Mouse (Mus musculus) cerebellum, adult 11 months (tissue): Measurements from ENCODE around the gene Desi1.

Experiments used
- DNase-seq: peaks from one replicate; pipeline ENCODE4 v3.0.0; 2022

The Desi1 gene

DNA sequence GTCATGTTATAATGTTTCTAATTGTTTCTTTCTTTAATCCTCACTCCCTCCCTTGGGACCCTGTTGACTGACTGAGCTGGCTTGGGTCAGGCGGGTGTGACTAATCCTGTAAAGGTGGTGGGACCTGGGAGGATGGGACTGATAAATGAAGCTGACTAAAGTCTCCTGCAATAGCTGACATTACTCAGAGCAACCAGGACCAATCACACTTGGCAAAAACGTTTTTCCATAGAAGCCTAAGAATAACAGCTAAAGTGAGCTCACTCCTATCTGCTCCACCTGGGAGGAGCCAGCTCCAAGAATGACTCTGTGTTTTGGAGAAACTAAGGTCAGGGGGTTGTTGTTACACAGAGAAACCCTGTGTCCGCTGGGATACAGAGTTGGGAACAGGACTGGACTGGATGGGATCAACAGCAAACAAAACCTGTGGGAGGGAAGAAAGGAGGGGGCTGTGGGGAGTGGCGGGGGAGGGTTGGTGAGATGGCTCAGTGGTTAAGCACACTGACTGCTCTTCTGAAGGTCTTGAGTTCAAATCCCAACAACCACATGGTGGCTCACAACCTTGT is 68.6 kb downstream of the Desi1 start:
- no peak for DNase-seq

DNA sequence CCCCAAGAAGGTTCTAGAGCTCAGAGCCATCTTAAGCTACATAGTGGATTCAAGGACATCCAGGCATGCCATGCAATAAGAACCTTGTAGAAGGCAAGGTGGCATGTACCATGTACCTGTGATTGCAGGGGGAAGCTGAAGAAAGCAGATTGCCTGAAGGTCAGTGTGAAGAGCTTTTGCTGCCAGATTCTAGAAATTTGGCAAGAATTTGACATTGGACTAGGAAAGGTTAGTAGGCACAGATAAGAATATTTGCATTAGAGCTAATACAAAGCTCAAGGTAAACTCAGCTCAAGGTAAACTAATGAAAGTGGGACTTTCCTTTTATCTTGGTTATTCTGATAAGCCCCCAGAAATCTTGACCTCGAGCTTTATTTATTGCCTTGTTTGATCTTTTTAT is 69.4 kb downstream of the Desi1 start:
- no peak for DNase-seq

DNA sequence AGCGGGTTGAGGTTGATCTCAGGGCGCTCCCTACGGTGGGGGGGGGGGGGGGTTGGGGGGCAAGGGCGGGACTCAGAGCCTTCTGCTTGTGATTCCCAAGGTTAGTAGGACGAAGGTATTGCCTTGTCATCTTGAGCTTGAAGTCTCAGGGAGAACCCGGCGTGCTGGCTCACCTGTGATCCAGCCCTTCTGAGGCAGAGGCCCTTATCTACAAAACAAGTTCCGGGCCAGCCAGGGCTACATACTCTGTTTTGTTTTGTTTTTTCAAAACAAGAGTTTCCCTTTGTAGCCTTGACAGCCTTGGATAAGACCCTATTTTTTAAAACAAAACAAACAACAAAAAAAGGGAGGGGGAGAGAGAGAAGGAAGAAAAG is 72.6 kb downstream of the Desi1 start:
- no peak for DNase-seq

DNA sequence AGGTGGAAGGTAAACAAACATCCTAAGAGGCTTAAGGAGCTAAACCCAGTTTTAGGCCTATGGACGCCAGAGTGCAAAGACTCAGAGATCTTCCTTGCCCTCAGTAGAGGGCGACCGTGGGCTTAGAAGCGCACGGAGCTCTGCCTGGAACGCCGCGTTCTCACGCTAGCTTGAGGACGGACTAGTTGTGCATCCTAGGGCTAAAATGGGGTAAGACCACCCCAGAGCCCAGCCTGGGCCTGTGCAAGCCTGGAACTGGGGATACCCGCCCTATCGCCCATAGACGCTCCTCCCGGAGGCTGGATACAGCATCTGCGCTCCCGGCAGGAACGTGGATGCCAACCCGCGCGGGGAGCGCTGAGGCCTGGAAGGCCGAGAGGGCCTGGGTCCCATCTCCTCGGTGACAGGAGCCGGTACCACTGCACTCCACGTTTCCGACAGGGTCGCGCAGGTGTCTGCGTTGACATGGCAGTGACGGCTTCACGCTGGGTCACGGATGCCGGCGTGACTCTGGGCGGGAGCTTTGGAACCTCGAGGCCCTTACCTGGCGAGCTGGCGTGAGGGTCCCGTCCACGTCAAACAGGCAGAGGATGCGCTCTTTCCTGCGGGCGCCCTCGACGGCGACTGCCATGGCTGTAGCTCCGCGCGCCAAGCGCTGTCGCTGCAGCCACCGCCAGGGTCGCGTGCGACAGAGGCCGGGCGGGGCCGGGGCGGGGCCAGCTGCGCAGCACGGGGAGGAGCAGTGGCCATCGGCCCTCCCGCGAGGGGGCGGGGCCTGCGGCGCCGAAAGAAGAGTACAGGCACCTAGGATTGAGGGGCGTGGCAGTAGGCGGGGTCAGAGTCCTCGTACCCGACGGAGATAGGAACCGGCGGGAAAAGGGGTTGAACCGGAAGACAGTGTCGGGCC is 73.2 kb downstream of the Desi1 start, which contains the start of gene Pmm1:
Gene Pmm1 (minus strand): TSS at position 760 of the 907 bp plus-strand sequence.
- DNase-seq, result peak; percentile 99

DNA sequence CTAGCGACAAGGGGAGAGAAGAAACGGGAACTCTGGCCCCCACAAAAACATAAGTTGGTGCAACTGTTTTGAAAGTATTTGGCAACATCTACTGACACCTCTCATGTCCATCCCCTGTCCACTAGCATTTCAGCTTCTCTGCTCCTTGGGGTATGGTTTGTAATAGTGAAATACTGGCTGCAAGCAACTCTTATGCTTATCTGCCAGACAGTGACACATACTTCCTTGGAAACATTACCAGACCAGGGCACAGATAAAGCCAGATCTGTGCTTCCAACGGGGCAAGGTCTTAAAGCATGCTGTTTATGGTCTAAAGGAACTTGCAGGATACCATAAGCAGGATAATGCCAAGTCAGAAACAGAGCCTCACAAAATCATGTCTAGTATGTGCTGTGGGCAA is 74.8 kb downstream of the Desi1 start:
- no peak for DNase-seq

DNA sequence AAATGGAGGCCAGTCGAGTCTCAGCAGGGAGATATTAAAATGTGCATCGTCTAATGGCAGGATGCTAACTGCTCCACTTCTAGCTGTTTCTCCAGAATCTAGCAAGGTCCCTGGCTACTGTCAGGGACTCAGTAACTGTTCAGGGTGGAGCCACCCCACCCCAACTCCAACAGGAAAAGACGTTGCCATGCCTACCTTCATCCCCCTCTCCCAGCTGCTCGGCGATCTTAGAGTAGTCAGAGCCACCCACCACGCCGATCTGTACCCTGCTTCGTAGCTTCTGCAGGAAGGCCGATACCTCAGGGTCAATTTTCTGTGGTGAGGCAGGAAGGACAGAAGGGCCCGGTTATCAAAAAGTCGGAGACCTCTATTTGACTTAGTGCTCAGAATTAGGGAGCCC is 76.1 kb downstream of the Desi1 start:
- no peak for DNase-seq

DNA sequence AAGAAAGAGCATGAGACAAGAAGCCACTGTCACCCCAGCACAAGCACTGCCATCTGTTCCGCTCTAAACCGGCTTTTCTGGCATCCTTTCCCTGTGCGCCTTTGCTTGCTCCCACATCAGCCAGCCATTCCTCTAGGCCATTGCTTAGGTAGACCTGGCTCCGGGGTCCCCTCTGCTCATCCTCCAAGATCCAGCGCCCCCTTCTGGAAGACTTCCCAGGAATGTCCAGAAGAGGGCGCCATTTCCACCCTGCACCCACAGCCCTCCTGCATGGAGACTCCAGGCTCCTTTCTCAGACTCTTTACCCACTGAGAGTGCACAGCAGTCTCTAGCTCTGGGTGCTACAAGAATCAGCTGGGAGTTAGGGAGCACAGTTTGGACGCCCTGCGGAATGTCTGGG is 77.2 kb downstream of the Desi1 start:
- DNase-seq, result peak; percentile 59

DNA sequence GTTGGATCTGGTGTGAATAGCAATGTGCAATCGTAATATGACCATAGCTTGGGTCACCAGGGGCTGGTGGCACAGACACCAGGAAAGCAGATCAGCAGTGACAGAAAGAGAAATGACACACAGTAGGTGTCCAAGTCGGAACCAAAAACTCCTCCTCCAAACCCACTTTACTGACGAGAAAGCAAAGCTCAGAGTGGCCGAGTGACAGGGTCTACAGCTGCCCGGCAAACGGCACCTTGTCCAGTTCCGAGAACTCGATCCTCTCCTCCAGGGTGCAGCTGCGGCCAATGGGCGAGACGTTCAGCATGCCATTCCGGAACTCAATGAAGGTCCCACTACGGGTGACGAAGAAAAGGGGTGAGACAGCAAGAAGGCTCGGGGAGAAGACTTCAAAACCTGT is 78.2 kb downstream of the Desi1 start:
- no peak for DNase-seq

DNA sequence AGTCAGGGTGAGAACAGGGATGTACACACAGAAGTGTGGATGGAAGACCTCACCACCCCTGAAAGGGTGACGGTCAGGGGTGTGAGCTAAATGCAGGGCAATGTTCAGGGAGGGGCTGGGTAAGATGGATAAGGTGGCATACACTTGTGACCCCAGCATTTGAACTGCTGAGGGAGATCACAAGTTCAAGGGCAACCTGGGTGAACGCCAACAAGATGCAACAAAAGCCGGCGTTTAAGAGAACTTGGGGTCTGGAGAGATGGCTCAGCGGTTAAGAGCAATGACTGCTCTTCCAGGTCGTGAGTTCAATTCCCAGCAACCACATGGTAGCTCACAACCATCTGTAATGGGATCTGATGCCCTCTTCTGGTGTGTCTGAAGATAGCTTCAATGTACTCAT is 78.9 kb downstream of the Desi1 start:
- no peak for DNase-seq

DNA sequence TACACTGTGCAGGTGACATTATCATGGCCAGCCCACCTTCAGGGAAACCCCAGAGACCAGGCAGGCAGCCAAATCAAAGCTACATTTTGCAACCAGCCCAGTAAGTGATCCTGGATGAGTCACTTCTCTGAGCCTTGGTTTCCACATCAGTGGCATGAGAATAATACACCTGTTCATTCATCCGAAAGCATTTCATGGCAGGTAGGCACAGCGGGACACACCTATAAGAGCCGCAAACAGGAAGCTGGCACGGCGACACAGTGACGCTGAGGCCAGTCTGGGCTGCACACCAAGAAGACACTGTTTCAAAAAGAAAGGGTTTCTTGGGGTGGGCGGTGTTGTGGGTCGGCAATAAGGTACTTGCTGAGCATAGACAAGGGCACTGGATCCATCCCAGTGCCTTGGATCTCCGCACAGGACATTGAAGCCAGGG is 79.5 kb downstream of the Desi1 start:
- peak; percentile 52 for DNase-seq

DNA sequence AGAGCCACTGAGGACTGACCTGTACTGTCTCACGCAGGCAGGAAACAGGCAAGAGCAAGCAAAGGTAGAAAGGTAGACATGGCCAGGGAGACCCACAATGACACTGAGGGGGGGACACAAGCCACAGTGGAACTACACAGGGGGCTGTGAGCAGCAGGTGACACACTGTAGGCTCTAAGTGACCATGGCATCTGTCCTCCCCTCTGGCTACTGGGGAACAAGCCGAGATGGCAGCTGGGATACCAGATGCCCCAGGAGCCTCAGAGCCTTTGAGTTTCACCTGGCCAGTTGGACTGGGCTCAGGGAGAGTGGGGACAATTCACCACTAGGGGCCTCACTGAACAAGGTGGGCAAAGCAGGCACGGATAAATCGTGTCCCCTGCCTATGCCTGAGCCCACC is 81.4 kb downstream of the Desi1 start:
- DNase-seq, result no peak

DNA sequence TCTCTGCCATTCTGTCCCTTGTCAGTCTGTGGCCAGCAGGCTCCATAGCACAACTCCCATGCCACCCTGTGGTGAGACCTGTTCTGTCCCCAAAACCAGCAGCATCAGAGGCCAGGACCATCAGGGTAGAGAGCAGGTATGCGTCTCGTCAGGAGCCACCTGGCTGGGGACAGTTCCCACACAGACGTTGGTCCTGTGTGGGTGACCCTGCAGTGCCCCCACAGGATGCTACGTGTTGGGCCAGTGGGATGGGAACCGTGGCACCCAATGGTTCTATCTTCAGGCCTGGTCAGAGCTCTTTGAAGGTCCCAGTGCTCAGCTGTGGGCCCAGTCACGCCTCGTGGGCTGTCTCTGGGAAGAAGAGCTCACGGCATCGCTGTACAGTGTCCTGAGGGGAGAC is 82.5 kb downstream of the Desi1 start:
- DNase-seq, result no peak

DNA sequence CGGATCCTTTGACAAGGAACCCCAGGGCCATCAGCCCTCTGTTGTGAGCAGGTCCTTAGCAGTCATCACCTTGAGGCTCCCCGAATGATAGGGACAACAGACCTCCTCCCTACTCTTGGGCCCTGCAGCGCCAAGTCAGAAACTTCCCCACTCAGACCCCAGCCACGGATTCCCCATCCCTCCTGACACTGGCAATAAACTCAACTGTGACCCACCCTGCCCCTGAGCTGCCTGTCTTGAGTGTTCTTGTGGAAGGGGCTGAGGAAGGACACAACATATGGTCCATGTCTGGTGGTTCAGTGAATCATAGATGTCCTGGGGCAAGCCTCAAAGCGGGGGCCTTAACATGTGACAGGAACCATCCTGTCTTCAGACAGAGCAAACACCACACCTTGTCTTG is 82.9 kb downstream of the Desi1 start:
- no peak for DNase-seq

DNA sequence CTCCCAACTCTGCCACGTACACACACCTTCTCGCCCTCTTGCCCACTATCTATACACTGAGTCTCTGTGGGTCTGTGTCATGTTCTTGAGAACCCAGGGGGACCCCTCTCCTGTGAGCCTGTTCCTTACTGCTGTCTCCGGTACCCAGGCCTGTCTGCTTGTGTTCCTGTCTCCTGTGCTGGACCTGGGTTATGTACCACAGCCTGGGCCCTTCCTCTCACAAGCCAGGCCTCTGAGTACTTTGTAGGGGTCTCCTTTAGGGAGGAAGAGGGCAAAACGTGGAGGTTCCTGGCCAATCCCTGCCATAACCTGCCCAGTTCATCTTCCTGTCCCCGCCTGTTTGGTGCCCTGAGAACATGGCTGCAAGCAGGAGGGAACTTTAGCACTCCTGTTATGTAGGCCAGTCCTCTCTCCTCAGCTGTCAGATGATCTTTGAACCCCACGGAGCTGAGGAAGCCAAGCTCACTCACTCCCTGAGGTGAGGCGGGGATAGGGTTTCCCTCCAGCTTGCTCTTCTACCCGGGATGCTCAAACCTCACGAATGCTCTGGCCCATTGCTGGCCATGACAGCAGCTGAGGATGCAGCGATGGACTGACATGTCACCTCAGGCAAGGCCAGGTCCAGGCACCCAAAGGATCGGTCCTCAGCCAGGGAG is 84.1 kb downstream of the Desi1 start:
- no peak for DNase-seq

DNA sequence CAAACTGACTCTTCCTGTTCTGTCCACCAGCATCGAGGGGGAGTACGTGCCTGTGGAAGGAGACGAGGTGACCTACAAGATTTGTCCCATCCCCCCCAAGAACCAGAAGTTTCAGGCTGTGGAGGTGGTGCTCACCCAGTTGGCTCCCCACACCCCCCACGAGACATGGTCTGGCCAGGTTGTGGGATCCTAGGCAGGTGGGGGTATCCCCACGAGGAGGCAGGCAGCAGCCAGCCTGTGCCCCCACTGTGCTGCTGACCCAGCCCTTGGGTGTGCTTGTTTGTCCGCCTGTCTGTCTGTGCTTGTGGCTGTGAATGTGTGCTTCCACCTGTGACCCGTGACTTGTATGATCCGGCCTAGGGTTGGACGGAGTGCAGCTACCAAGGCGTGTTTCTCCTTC is 84.6 kb downstream of the Desi1 start:
- DNase-seq, result no peak

DNA sequence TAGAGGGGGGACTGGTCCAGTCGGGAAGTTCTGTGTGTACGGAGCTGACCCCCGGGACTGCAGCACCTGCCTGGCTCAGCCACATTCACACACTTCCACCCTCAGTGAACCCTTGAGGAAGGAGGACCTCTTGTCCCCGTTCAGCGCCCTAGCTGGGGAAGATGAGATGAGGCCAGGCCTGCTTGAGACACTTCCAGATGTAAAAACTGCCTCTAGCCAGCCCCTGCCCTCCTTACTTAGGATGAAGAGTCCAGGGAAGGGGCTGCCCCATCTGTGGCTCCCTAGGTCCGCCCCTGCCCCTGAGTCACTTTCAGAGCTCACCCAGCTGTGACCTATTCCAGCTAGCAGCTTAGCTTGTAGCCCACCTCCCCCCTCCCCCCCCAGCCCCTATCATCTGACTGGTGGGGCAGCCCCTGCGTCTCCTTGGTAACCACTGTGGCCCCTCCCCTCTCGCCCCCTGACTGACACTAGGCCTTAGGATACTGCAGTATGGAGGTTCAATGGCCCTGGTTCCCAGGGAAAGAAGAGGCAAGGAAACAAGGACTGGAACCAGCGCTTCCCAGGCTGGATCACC is 90.4 kb downstream of the Desi1 start:
- DNase-seq, result no peak
